Comparison of ENCODE assay signal across 16 mouse cellular contexts in the genomic region with DNA sequence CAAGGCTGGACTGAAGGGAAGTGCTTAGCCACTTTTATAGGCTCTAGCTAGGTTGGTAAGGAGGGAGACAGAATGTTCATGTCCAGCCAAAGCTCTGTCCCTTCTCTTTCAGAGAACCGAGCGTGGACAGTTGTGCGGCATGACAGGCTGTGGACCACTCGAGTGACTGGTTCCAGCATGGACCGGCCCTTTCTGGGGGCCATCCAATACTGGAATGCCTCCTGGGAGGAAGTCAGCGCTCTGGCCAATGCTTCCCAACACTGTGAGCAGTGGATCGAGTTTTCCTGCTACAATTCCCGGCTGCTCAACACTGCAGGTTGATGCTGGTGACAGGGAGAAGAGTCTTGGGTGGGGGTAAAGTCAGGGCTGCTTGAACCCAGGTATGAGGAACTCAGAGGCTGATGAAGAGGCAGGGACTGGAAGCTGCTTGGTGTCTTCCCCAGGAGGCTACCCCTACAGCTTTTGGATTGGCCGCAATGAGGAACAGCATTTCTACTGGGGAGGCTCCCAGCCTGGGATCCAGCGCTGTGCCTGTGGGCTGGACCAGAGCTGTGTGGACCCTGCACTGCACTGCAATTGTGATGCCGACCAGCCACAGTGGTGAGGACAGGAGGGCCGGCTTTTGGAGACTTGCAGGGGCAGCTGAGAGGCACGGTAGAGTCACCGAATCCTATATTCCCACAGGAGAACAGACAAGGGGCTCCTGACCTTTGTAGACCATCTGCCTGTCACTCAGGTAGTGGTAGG. TPM values are rescaled to one million over a fixed set of nuclear protein-coding genes. Genes with fewer than 3 reads are reported as not detected.
DNase-seq lines count a peak whose midpoint lies in the region; ATAC-seq and TF ChIP-seq lines count a peak whose summit lies in the region.
"Had no signal": no experiment of that assay in that cellular context is flagged by ENCODE, and none has a peak within 500 bp of the region (broad histone marks: within the 10 kb centered on the region; RNA-seq: fewer than 3 reads in every experiment).

No protein-coding gene starts in this region.

- H3K4me1 ChIP-seq in forebrain, embryonic 14.5 days (ENCODE audit: control insufficient read depth, insufficient read depth, low read length), result no peaks in the 10 kb centered on the region
- H3K4me1 ChIP-seq in forebrain, postnatal 0 days (ENCODE audit: insufficient read depth), result no peaks in the 10 kb centered on the region
- peaks cover 7% of the 10 kb centered on the region for H3K4me1 ChIP-seq in hindbrain, embryonic 12.5 days
- H3K4me1 ChIP-seq in hindbrain, embryonic 11.5 days (replicated peaks; ENCODE audit: control insufficient read depth, insufficient read depth, low read length), result no peaks in the 10 kb centered on the region
- no peaks in the 10 kb centered on the region; the same call in 1 of the 2 replicates for H3K4me1 ChIP-seq in midbrain, embryonic 16.5 days (ENCODE audit: control insufficient read depth, insufficient read depth, low read length)
- peaks cover 5% of the 10 kb centered on the region; the same call in 1 of the 2 replicates for H3K4me1 ChIP-seq in midbrain, embryonic 15.5 days
- H3K4me1 ChIP-seq in intestine, postnatal 0 days (replicated peaks; ENCODE audit: control insufficient read depth, insufficient read depth, low read length), result no peaks in the 10 kb centered on the region
- H3K4me1 ChIP-seq: forebrain, embryonic 12.5 days had no signal

- 0 out of 2 replicates have a peak overlapping the region, but pooled peaks have one; percentile 17 for H3K9ac ChIP-seq in forebrain, embryonic 14.5 days (ENCODE audit: low read length)
- H3K9ac ChIP-seq in forebrain, postnatal 0 days, result no peak overlapping the region
- H3K9ac ChIP-seq in hindbrain, embryonic 12.5 days, result 0 out of 2 replicates have a peak overlapping the region, but pooled peaks have one; percentile 10
- no peak overlapping the region for H3K9ac ChIP-seq in hindbrain, embryonic 11.5 days (ENCODE audit: low read depth, low read length)
- H3K9ac ChIP-seq in midbrain, embryonic 16.5 days (ENCODE audit: low read depth, low read length), result 0 out of 2 replicates have a peak overlapping the region, but pooled peaks have one; percentile 12
- H3K9ac ChIP-seq in midbrain, embryonic 15.5 days, result no peak overlapping the region
- no peak overlapping the region for H3K9ac ChIP-seq in intestine, postnatal 0 days (ENCODE audit: low read depth, low read length)
- H3K9ac ChIP-seq: forebrain, embryonic 12.5 days; liver, embryonic 15.5 days had no signal

- peaks cover 14% of the 10 kb centered on the region for H3K27me3 ChIP-seq in forebrain, embryonic 14.5 days (replicated peaks; ENCODE audit: control insufficient read depth, insufficient read depth, low read length)
- peaks cover 2% of the 10 kb centered on the region for H3K27me3 ChIP-seq in forebrain, postnatal 0 days (ENCODE audit: insufficient read depth, low read length)
- peaks cover 22% of the 10 kb centered on the region for H3K27me3 ChIP-seq in hindbrain, embryonic 12.5 days
- H3K27me3 ChIP-seq in hindbrain, embryonic 11.5 days (ENCODE audit: control insufficient read depth, insufficient read depth, low read length), result peaks cover 11% of the 10 kb centered on the region
- H3K27me3 ChIP-seq in midbrain, embryonic 16.5 days (ENCODE audit: control insufficient read depth, insufficient read depth, low read depth, low read length), result peaks cover 7% of the 10 kb centered on the region; the same call in 1 of the 2 replicates
- H3K27me3 ChIP-seq in midbrain, embryonic 15.5 days (replicated peaks), result peaks cover 6% of the 10 kb centered on the region
- H3K27me3 ChIP-seq in intestine, postnatal 0 days (replicated peaks; ENCODE audit: control insufficient read depth, insufficient read depth, low read length), result 0 out of 2 replicates have a peak, but pooled peaks cover 5% of the 10 kb centered on the region

- 82% methylated on average over 14 of the region's 14 CpGs for WGBS in forebrain, embryonic 14.5 days
- WGBS in forebrain, postnatal 0 days, result 81% methylated on average over 14 of the region's 14 CpGs
- 72% methylated on average over 14 of the region's 14 CpGs for WGBS in hindbrain, embryonic 12.5 days
- WGBS in hindbrain, embryonic 11.5 days, result 78% methylated on average over 14 of the region's 14 CpGs
- 77% methylated on average over 14 of the region's 14 CpGs for WGBS in midbrain, embryonic 16.5 days
- WGBS in midbrain, embryonic 15.5 days, result 72% methylated on average over 14 of the region's 14 CpGs
- 73% methylated on average over 14 of the region's 14 CpGs for WGBS in intestine, postnatal 0 days

- H3K27ac ChIP-seq in forebrain, embryonic 14.5 days (ENCODE audit: low read depth, low read length), result no peak overlapping the region
- H3K27ac ChIP-seq in forebrain, postnatal 0 days (ENCODE audit: low read depth, low read length), result no peak overlapping the region
- H3K27ac ChIP-seq in hindbrain, embryonic 12.5 days, result no peak overlapping the region
- H3K27ac ChIP-seq in hindbrain, embryonic 11.5 days (ENCODE audit: low read depth, low read length), result no peak overlapping the region
- no peak overlapping the region for H3K27ac ChIP-seq in midbrain, embryonic 16.5 days (ENCODE audit: low read length)
- H3K27ac ChIP-seq in midbrain, embryonic 15.5 days, result no peak overlapping the region
- H3K27ac ChIP-seq in intestine, postnatal 0 days (ENCODE audit: low read depth, low read length), result no peak overlapping the region
- H3K27ac ChIP-seq: forebrain, embryonic 12.5 days; liver, embryonic 15.5 days had no signal

- H3K4me2 ChIP-seq in forebrain, embryonic 14.5 days (ENCODE audit: low read length), result no peak overlapping the region
- no peak overlapping the region for H3K4me2 ChIP-seq in forebrain, postnatal 0 days (ENCODE audit: low read depth)
- H3K4me2 ChIP-seq in hindbrain, embryonic 12.5 days (replicated peaks), result no peak overlapping the region
- no peak overlapping the region for H3K4me2 ChIP-seq in hindbrain, embryonic 11.5 days (replicated peaks; ENCODE audit: low read depth, low read length)
- H3K4me2 ChIP-seq in midbrain, embryonic 16.5 days (ENCODE audit: low read length), result no peak overlapping the region
- H3K4me2 ChIP-seq in midbrain, embryonic 15.5 days, result no peak overlapping the region
- no peak overlapping the region for H3K4me2 ChIP-seq in intestine, postnatal 0 days (replicated peaks; ENCODE audit: low read depth)
- H3K4me2 ChIP-seq: forebrain, embryonic 12.5 days; liver, embryonic 15.5 days had no signal

- H3K36me3 ChIP-seq in forebrain, embryonic 14.5 days (ENCODE audit: control insufficient read depth, insufficient read depth, low read length), result no peaks in the 10 kb centered on the region
- H3K36me3 ChIP-seq in forebrain, postnatal 0 days (ENCODE audit: insufficient read depth), result no peaks in the 10 kb centered on the region; the same call in 1 of the 2 replicates
- H3K36me3 ChIP-seq in hindbrain, embryonic 12.5 days, result no peaks in the 10 kb centered on the region
- no peaks in the 10 kb centered on the region for H3K36me3 ChIP-seq in hindbrain, embryonic 11.5 days (ENCODE audit: control insufficient read depth, insufficient read depth, low read length)
- 0 out of 2 replicates have a peak, but pooled peaks cover 4% of the 10 kb centered on the region for H3K36me3 ChIP-seq in midbrain, embryonic 16.5 days (ENCODE audit: control insufficient read depth, insufficient read depth, low read length)
- 0 out of 2 replicates have a peak, but pooled peaks cover 5% of the 10 kb centered on the region for H3K36me3 ChIP-seq in midbrain, embryonic 15.5 days (replicated peaks)
- no peaks in the 10 kb centered on the region; the same call in 1 of the 2 replicates for H3K36me3 ChIP-seq in intestine, postnatal 0 days (ENCODE audit: control insufficient read depth, insufficient read depth)
- H3K36me3 ChIP-seq: forebrain, embryonic 12.5 days; liver, embryonic 15.5 days had no signal

- ATAC-seq in forebrain, embryonic 14.5 days, result no peak
- no peak for ATAC-seq in forebrain, postnatal 0 days
- no peak for ATAC-seq in hindbrain, embryonic 12.5 days (ENCODE audit: low FRiP score)
- ATAC-seq in hindbrain, embryonic 11.5 days (ENCODE audit: low FRiP score), result no peak
- ATAC-seq in midbrain, embryonic 16.5 days, result no peak
- no peak for ATAC-seq in midbrain, embryonic 15.5 days (replicated peaks)
- no peak for ATAC-seq in intestine, postnatal 0 days
- ATAC-seq: intestine, embryonic 16.5 days had no signal

- TF ChIP-seq CTCF in forebrain, postnatal 0 days (IDR thresholded peaks at IDR 0.05; ENCODE audit: low read depth), result no peak
- TF ChIP-seq CTCF in intestine, postnatal 0 days (IDR thresholded peaks at IDR 0.05; ENCODE audit: low read depth), result no peak

- no peaks in the 10 kb centered on the region for H3K9me3 ChIP-seq in forebrain, embryonic 14.5 days (replicated peaks; ENCODE audit: control insufficient read depth, low read length)
- H3K9me3 ChIP-seq in forebrain, postnatal 0 days (ENCODE audit: low read length), result no peaks in the 10 kb centered on the region
- no peaks in the 10 kb centered on the region for H3K9me3 ChIP-seq in hindbrain, embryonic 12.5 days (replicated peaks)
- H3K9me3 ChIP-seq in hindbrain, embryonic 11.5 days (ENCODE audit: control insufficient read depth, low read length), result no peaks in the 10 kb centered on the region
- H3K9me3 ChIP-seq in midbrain, embryonic 16.5 days (replicated peaks; ENCODE audit: control insufficient read depth, low read length, poor library complexity, severe bottlenecking), result no peaks in the 10 kb centered on the region
- no peaks in the 10 kb centered on the region for H3K9me3 ChIP-seq in midbrain, embryonic 15.5 days
- H3K9me3 ChIP-seq in intestine, postnatal 0 days (ENCODE audit: control insufficient read depth), result no peaks in the 10 kb centered on the region
- H3K9me3 ChIP-seq: forebrain, embryonic 12.5 days; liver, embryonic 15.5 days had no signal

- no peak for DNase-seq in forebrain, embryonic 14.5 days (ENCODE audit: low spot score)
- no peak for DNase-seq in forebrain, postnatal 0 days
- no peak for DNase-seq in hindbrain, embryonic 11.5 days (ENCODE audit: low spot score)
- DNase-seq: adrenal gland, postnatal 25 days; kidney, postnatal 14 days; retina, postnatal 1 day; thymus, postnatal 4 days had no signal

- no peak overlapping the region for H3K4me3 ChIP-seq in forebrain, embryonic 14.5 days (ENCODE audit: low read depth, low read length)
- H3K4me3 ChIP-seq in forebrain, postnatal 0 days (ENCODE audit: low read depth, low read length), result no peak overlapping the region
- no peak overlapping the region for H3K4me3 ChIP-seq in hindbrain, embryonic 12.5 days
- H3K4me3 ChIP-seq in hindbrain, embryonic 11.5 days (ENCODE audit: low read depth, low read length), result no peak overlapping the region
- H3K4me3 ChIP-seq in midbrain, embryonic 16.5 days (ENCODE audit: low read depth, low read length), result no peak overlapping the region
- H3K4me3 ChIP-seq in midbrain, embryonic 15.5 days, result no peak overlapping the region
- no peak overlapping the region for H3K4me3 ChIP-seq in intestine, postnatal 0 days (ENCODE audit: low read depth, low read length)
- H3K4me3 ChIP-seq: forebrain, embryonic 12.5 days; liver, embryonic 15.5 days; myocyte had no signal

RNA-seq across cellular contexts. Expression of a gene that starts 7.7 kb away (rescaled TPM):
- 0.10 TPM in 1 of 2 replicates, not detected in the other for polyA plus RNA-seq in forebrain, embryonic 14.5 days (2014; fragmentation: Nextera tagmentation; extraction: Ambion mirVana)
- 0.23 and 0.52 TPM in 2 replicates for total RNA-seq in forebrain, postnatal 0 days (2014; rRNA removed)
- 0.15 and 0.24 TPM in 2 replicates for polyA plus RNA-seq in forebrain, postnatal 0 days (2015; fragmentation: Nextera tagmentation; extraction: Ambion mirVana)
- polyA plus RNA-seq in hindbrain, embryonic 12.5 days (2016; fragmentation: Nextera tagmentation; extraction: Ambion mirVana), result 0.23 and 0.61 TPM in 2 replicates
- polyA plus RNA-seq in hindbrain, embryonic 11.5 days (2014; fragmentation: Nextera tagmentation; extraction: Ambion mirVana), result 0.19 TPM in 1 of 2 replicates, not detected in the other
- polyA plus RNA-seq in midbrain, embryonic 16.5 days (2015; fragmentation: Nextera tagmentation; extraction: Ambion mirVana), result 0.47 and 0.62 TPM in 2 replicates
- polyA plus RNA-seq in midbrain, embryonic 15.5 days (2015; fragmentation: Nextera tagmentation; extraction: Ambion mirVana), result 0.31 and 0.36 TPM in 2 replicates
- 0.13 and 0.22 TPM in 2 replicates for polyA plus RNA-seq in intestine, postnatal 0 days (2015; fragmentation: Nextera tagmentation; extraction: Ambion mirVana)

RNA-seq across cellular contexts. Expression of a gene that starts 11.8 kb away (rescaled TPM):
- 4.6 and 5.5 TPM in 2 replicates for polyA plus RNA-seq in forebrain, embryonic 14.5 days (2014; fragmentation: Nextera tagmentation; extraction: Ambion mirVana)
- 9.2 and 10.2 TPM in 2 replicates for total RNA-seq in forebrain, postnatal 0 days (2014; rRNA removed)
- 4.9 and 5.3 TPM in 2 replicates for polyA plus RNA-seq in forebrain, postnatal 0 days (2015; fragmentation: Nextera tagmentation; extraction: Ambion mirVana)
- polyA plus RNA-seq in hindbrain, embryonic 12.5 days (2016; fragmentation: Nextera tagmentation; extraction: Ambion mirVana), result 14.3 and 15.4 TPM in 2 replicates
- polyA plus RNA-seq in hindbrain, embryonic 11.5 days (2014; fragmentation: Nextera tagmentation; extraction: Ambion mirVana), result 7.7 and 8.2 TPM in 2 replicates
- 6.5 and 7.6 TPM in 2 replicates for polyA plus RNA-seq in midbrain, embryonic 16.5 days (2015; fragmentation: Nextera tagmentation; extraction: Ambion mirVana)
- polyA plus RNA-seq in midbrain, embryonic 15.5 days (2015; fragmentation: Nextera tagmentation; extraction: Ambion mirVana), result 8.5 and 9.9 TPM in 2 replicates
- polyA plus RNA-seq in intestine, postnatal 0 days (2015; fragmentation: Nextera tagmentation; extraction: Ambion mirVana), result 7.7 and 7.8 TPM in 2 replicates

RNA-seq across cellular contexts. Expression of a gene that starts 12.6 kb away (rescaled TPM):
- 0.39 and 0.48 TPM in 2 replicates for polyA plus RNA-seq in forebrain, embryonic 14.5 days (2014; fragmentation: Nextera tagmentation; extraction: Ambion mirVana)
- 3.0 and 3.5 TPM in 2 replicates for total RNA-seq in forebrain, postnatal 0 days (2014; rRNA removed)
- polyA plus RNA-seq in forebrain, postnatal 0 days (2015; fragmentation: Nextera tagmentation; extraction: Ambion mirVana), result 0.35 and 1.1 TPM in 2 replicates
- polyA plus RNA-seq in hindbrain, embryonic 12.5 days (2016; fragmentation: Nextera tagmentation; extraction: Ambion mirVana), result 0.97 and 1.2 TPM in 2 replicates
- polyA plus RNA-seq in hindbrain, embryonic 11.5 days (2014; fragmentation: Nextera tagmentation; extraction: Ambion mirVana), result 0.29 and 0.39 TPM in 2 replicates
- 4.2 and 4.7 TPM in 2 replicates for polyA plus RNA-seq in midbrain, embryonic 16.5 days (2015; fragmentation: Nextera tagmentation; extraction: Ambion mirVana)
- polyA plus RNA-seq in midbrain, embryonic 15.5 days (2015; fragmentation: Nextera tagmentation; extraction: Ambion mirVana), result 3.4 and 3.8 TPM in 2 replicates
- 5.2 and 6.0 TPM in 2 replicates for polyA plus RNA-seq in intestine, postnatal 0 days (2015; fragmentation: Nextera tagmentation; extraction: Ambion mirVana)

RNA-seq across cellular contexts. Expression of a gene that starts 27.2 kb away (rescaled TPM):
- polyA plus RNA-seq in forebrain, embryonic 14.5 days (2014; fragmentation: Nextera tagmentation; extraction: Ambion mirVana), result 27.4 and 31.9 TPM in 2 replicates
- 23.2 and 28.6 TPM in 2 replicates for total RNA-seq in forebrain, postnatal 0 days (2014; rRNA removed)
- polyA plus RNA-seq in forebrain, postnatal 0 days (2015; fragmentation: Nextera tagmentation; extraction: Ambion mirVana), result 59.9 and 69.7 TPM in 2 replicates
- 10.4 and 12.9 TPM in 2 replicates for polyA plus RNA-seq in hindbrain, embryonic 12.5 days (2016; fragmentation: Nextera tagmentation; extraction: Ambion mirVana)
- polyA plus RNA-seq in hindbrain, embryonic 11.5 days (2014; fragmentation: Nextera tagmentation; extraction: Ambion mirVana), result 5.5 and 5.7 TPM in 2 replicates
- polyA plus RNA-seq in midbrain, embryonic 16.5 days (2015; fragmentation: Nextera tagmentation; extraction: Ambion mirVana), result 62.9 and 71.4 TPM in 2 replicates
- polyA plus RNA-seq in midbrain, embryonic 15.5 days (2015; fragmentation: Nextera tagmentation; extraction: Ambion mirVana), result 60.8 and 62.7 TPM in 2 replicates
- polyA plus RNA-seq in intestine, postnatal 0 days (2015; fragmentation: Nextera tagmentation; extraction: Ambion mirVana), result 2.5 and 2.8 TPM in 2 replicates
- total RNA-seq: megakaryocyte, adult 5-6 weeks had no signal

RNA-seq across cellular contexts. Expression of a gene that starts 43.3 kb away (rescaled TPM):
- 16.1 and 22.4 TPM in 2 replicates for polyA plus RNA-seq in forebrain, embryonic 14.5 days (2014; fragmentation: Nextera tagmentation; extraction: Ambion mirVana)
- 25.6 and 27.7 TPM in 2 replicates for total RNA-seq in forebrain, postnatal 0 days (2014; rRNA removed)
- 18.8 and 22.5 TPM in 2 replicates for polyA plus RNA-seq in forebrain, postnatal 0 days (2015; fragmentation: Nextera tagmentation; extraction: Ambion mirVana)
- polyA plus RNA-seq in hindbrain, embryonic 12.5 days (2016; fragmentation: Nextera tagmentation; extraction: Ambion mirVana), result 17.3 and 18.5 TPM in 2 replicates
- polyA plus RNA-seq in hindbrain, embryonic 11.5 days (2014; fragmentation: Nextera tagmentation; extraction: Ambion mirVana), result 11.1 and 11.5 TPM in 2 replicates
- 30.8 and 34.4 TPM in 2 replicates for polyA plus RNA-seq in midbrain, embryonic 16.5 days (2015; fragmentation: Nextera tagmentation; extraction: Ambion mirVana)
- polyA plus RNA-seq in midbrain, embryonic 15.5 days (2015; fragmentation: Nextera tagmentation; extraction: Ambion mirVana), result 27.4 and 30.7 TPM in 2 replicates
- polyA plus RNA-seq in intestine, postnatal 0 days (2015; fragmentation: Nextera tagmentation; extraction: Ambion mirVana), result 9.8 and 10.8 TPM in 2 replicates

Comparison
In these comparisons a context has a peak if more than half of its experiments do, and no peak if none do; other contexts are left out.
1. H3K9ac ChIP-seq: peak in forebrain, embryonic 14.5 days (single experiment), hindbrain, embryonic 12.5 days (single experiment) and midbrain, embryonic 16.5 days (single experiment); none in forebrain, postnatal 0 days (single experiment), hindbrain, embryonic 11.5 days (single experiment), midbrain, embryonic 15.5 days (single experiment) and intestine, postnatal 0 days (single experiment).